Mouse (Mus musculus): ENCODE measurements around the gene Irf2. TPM values are rescaled to one million over a fixed set of nuclear protein-coding genes. Genes with fewer than 3 reads are reported as not detected.

Irf2 gene
- polyA plus RNA-seq (2017; shearing (Covaris generic)) = 216 TPM

DNA sequence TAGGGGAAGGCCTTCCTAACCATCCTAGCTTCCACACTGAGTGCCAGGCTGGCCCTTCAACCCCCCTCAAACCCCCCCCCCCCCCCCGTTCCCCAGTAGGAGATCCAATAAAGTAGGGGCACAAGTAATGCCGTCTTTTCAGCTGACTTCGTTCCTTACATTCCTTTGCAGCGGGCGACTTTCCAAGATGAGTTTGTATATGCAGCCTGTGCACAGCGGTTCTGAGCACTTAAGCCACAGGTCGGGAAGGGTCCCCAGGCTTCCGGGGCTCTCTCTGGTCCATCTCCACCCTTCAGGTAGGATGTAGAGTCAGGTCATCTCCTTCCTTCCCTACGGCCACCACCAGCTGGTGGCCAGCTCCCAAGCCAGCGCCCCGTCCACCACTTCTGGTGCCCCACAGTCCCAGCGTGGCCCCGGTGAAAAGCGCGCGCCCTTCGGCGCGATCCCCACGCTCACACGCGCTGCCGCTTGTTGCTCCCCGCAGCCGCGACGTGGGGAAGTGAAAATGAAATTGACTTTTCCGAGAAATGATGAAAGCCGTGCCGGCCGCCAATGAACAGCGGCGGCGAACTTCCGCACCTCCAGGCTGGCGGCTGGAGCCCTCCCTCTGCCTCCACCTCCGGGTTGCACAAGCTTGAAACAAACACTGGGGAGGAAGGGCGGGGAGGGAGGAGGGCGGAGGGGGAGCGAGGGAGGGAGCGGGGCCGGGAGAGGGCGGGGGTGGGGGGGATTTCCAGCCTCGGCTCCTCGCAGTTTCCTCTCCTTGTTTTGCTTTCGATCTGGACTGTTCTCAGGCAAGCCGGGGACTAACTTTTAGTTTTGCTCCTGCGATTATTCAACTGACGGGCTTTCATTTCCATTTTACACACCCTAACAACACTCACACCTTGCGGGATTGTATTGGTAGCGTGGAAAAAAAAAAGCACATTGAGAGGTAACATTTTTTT lies at the start of gene Irf2:
TSS of gene Irf2 (plus strand) at position 730 of the 947 bp plus-strand sequence.

Other genes starting within 250 kb of the Irf2 start
- 4.7 TPM for gene Cenpu, start 187.7 kb upstream of the Irf2 start, polyA plus RNA-seq (2017; shearing (Covaris generic))
- gene Primpol, start 122.5 kb upstream of the Irf2 start, polyA plus RNA-seq (2017; shearing (Covaris generic)) = 39.0 TPM
- gene Casp3, start 122.4 kb upstream of the Irf2 start, polyA plus RNA-seq (2017; shearing (Covaris generic)) = 72.9 TPM
- gene Enpp6, start 247.2 kb downstream of the Irf2 start, polyA plus RNA-seq (2017; shearing (Covaris generic)) = 0.65 TPM